Mouse (Mus musculus): ENCODE measurements around the gene Atp6v0a1. TPM values are rescaled to one million over a fixed set of nuclear protein-coding genes. Genes with fewer than 3 reads are reported as not detected.

The Atp6v0a1 gene
- total RNA-seq, 2 experiments from 2014 or later = 457 to 476 TPM

DNA sequence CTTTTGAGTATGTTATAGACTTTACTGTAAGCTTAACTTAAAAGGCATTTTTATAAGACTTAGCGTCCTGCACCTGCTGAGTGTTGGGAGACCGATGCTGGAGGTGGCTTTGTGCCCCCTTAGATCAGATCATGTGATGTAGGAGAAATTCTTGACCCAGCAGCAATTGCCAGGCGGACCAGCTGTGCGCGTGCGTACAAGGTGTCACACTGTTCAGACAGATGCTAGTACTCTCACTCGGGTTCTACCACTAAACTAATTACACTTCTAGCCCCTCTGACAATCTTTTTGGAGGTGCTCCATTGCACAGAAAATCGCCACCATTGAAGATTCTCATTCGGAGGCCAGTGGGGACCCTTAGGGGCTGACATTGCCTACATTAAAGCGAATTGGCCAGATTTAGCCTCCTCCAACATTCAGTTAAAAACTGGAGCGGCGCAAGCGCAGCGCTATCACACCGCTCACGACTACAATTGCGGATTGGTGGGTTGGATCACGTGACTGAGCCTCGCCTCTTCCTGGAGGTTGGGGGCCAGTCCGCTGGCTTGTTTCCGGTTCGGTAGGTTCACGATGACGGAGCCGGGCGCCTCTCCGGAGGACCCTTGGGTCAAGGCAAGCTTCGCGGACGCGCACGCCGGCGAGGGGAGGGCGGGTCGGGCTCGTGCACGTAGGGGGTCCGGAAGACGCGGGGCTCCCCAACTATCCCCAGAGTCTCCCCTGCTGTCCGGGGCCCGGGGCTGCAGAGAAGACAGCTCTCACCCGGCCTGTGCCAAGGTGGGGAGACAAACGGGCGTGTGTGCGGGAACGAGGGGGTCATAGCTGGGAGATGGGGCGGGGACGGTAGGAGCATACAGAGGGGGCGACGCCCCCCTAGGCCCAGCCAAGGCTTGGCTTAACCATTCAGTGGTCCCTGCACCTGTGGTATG is 77.8 kb downstream of the Atp6v0a1 start, which contains the start of gene Mlx:
Gene Mlx, plus strand, starts transcription at position 522 of the 926 bp plus-strand sequence.
- peak within 1 kb of the TSS; percentile 91 for H3K27ac ChIP-seq
- TF ChIP-seq CTCF (conservative IDR thresholded peaks at IDR 0.05) = no peak
- H3K4me3 ChIP-seq = peak within 1 kb of the TSS; percentile 73
- peak; percentile 86 to 93 for DNase-seq (ENCODE audit: low spot score in 2 of 2)

- H3K27ac ChIP-seq = peak overlapping the region; percentile 91
- TF ChIP-seq CTCF (conservative IDR thresholded peaks at IDR 0.05) = no peak
- peak overlapping the region; percentile 73 for H3K4me3 ChIP-seq
- DNase-seq (ENCODE audit: low spot score in 2 of 2) = no peak
Measured at GRCm38 (mm10) chr11:101087682-101088055, 78.4 kb downstream of the Atp6v0a1 start.

DNA sequence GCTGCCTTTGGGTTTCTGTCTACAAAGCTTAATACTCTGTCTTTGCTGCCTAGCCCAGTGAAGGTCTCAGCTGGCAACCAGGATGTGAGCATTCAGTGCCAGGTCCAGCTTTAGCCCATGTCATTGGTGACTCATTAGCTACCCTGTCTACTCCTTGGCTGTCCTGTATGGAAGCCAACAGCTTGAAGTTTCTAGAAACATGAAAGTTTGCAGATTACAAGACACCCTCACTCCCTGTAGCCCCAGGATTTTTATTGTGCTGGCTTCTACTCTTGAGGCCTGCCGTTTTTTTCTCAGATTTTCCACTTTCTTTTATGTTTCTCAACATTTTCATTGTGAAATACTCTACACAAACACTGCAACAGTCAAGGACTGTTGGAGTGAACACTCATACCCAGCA is 80.7 kb downstream of the Atp6v0a1 start:
- Histone ChIP-seq H3K27ac (no peak overlapping the region), H3K4me3 (no peak overlapping the region)
- TF ChIP-seq CTCF (conservative IDR thresholded peaks at IDR 0.05) = no peak

DNA sequence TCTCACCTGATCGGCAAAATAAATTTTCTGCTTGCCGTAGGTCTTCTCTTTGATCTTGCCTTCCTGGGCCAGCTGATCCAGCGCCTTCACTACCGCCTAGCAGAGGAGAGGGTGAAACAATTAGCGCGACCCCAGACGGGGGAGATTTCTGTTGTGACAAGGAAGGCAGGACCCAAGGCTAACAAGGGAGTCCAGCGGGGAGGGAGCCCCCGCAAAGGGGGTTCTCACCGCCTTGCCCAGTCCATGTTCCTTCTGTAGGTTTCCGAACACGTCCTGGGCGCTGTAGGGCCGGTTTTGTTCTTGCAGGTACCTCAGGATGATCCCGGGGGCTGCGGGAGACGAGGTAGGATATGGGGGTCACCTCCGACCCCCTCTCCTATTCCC is 85.7 kb downstream of the Atp6v0a1 start:
- no peak for DNase-seq (ENCODE audit: low spot score in 2 of 2)
- Histone ChIP-seq H3K4me3 (peak overlapping the region; percentile 87), H3K27ac (peak overlapping the region; percentile 98; the same call in 1 of the 2 replicates)
- no peak for TF ChIP-seq CTCF (conservative IDR thresholded peaks at IDR 0.05)

More for the DNA sequence above, 80.7 kb downstream of the Atp6v0a1 start:
- no peak for DNase-seq (ENCODE audit: low spot score in 2 of 2)

DNA sequence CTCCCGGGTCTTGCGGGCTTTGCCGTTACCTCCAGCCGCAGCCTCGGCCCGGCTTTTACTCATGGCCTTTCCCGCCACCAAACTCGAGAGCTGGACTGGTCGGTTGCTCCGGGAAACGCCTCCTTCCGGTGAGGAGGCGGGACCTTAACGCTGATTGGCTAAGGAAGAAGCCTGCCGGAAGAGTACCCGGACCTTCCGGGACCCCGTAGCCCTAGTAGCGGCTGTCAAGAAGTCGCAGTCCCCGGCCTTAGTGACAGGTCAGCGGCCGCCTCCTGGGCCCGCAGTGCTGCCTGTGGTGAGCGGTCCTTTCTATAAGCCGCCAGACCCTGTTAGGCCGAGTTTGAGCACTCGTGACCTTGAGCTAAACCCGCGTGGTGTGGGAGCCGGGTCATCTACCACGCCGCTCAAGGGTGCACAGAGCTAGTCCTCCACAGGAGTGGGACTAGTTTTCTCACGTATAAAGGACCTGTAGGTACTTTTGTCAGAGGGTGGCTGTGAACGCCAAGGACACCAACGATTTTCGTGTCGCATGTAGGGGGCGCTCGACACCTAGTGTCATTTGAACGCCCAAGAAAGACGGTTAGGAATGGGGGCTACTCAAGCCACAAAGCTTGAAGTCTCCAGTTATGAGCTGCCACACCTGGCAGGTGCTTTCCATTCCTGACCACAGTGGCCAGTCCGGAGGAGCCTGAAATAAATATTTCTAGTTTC is 86.2 kb downstream of the Atp6v0a1 start, which contains the start of gene Psmc3ip:
Gene Psmc3ip, minus strand, starts transcription at position 123 of the 711 bp plus-strand sequence.
- TF ChIP-seq CTCF (conservative IDR thresholded peaks at IDR 0.05) = peak; percentile 93
- H3K27ac ChIP-seq = peak within 1 kb of the TSS; percentile 98
- peak within 1 kb of the TSS; percentile 87 for H3K4me3 ChIP-seq
- peak; percentile 94 for DNase-seq (ENCODE audit: low spot score in 2 of 2)

DNA sequence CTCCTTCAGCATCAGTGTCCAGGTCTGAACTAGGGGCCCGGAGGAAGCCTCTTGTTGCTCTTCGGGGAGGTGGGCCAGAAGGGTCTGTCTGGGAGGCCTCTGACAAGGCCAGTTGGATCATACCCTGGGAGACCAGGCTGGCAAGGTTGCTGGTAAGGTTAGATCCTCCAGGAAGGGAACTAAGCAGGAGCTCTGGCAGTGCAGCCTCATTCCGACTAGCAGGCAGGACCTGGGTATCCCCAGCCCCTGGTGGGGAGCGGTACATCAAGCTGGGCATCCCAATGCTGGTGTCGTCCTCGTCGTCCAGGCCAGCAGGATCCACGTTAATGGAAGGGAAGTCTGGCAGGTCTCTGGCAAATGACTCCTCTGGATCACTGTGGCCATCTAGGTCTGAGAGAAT is 89.0 kb downstream of the Atp6v0a1 start:
- no peak for DNase-seq (ENCODE audit: low spot score in 2 of 2)
- TF ChIP-seq CTCF (conservative IDR thresholded peaks at IDR 0.05) = no peak
- Histone ChIP-seq H3K4me3 (no peak overlapping the region), H3K27ac (no peak overlapping the region)

DNA sequence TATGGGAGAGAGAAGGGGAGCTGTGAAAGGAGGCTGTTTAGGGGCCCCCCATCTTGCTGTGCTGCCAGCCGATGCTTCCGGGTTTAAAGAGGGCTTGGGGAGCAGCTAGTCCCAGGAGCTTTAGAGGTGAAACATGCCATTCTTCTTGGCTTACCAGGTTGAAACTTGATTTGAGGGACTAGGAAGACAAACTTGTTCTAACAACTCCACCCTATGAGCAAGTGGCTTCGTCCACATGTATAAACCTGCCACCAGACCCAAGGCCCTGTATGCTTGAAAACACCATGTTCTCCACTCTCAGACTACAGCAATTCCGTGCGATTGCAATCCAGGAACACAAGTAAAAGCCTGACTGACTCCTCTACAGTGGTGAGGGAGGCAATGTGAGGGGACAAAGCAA is 93.8 kb downstream of the Atp6v0a1 start:
- no peak for DNase-seq (ENCODE audit: low spot score in 2 of 2)
- H3K4me3 ChIP-seq = no peak overlapping the region
- TF ChIP-seq CTCF (conservative IDR thresholded peaks at IDR 0.05) = no peak
- no peak overlapping the region for H3K27ac ChIP-seq

- DNase-seq (ENCODE audit: low spot score in 2 of 2) = no peak
- TF ChIP-seq CTCF (conservative IDR thresholded peaks at IDR 0.05) = no peak
- H3K27ac ChIP-seq = peak overlapping the region; percentile 41; the same call in 1 of the 2 replicates
- no peak overlapping the region for H3K4me3 ChIP-seq
Measured at GRCm38 (mm10) chr11:101109351-101109750, 100.1 kb downstream of the Atp6v0a1 start.

GRCm38 (mm10) chr11:101110708-101111107 is 101.5 kb downstream of the Atp6v0a1 start:
- no peak overlapping the region for H3K27ac ChIP-seq
- TF ChIP-seq CTCF (conservative IDR thresholded peaks at IDR 0.05) = no peak
- H3K4me3 ChIP-seq = no peak overlapping the region
- DNase-seq (ENCODE audit: low spot score in 2 of 2) = no peak

- DNase-seq (ENCODE audit: low spot score in 2 of 2) = no peak
- TF ChIP-seq CTCF (conservative IDR thresholded peaks at IDR 0.05) = no peak
- Histone ChIP-seq H3K27ac (no peak overlapping the region), H3K4me3 (no peak overlapping the region)
Measured at GRCm38 (mm10) chr11:101111178-101111577, 101.9 kb downstream of the Atp6v0a1 start.

- no peak overlapping the region for H3K4me3 ChIP-seq
- TF ChIP-seq CTCF (conservative IDR thresholded peaks at IDR 0.05) = no peak
- no peak for DNase-seq (ENCODE audit: low spot score in 2 of 2)
- H3K27ac ChIP-seq = no peak overlapping the region
Measured at GRCm38 (mm10) chr11:101112186-101112585, 102.9 kb downstream of the Atp6v0a1 start.

Small RNAs within 50 kb of the gene (microRNA-seq; reads per million reads assigned to microRNA genes)
- 0.96 to 3.1 reads per million in 2 experiments for gene Mir6928

Other genes starting within 250 kb of the Atp6v0a1 start
- gene Kcnh4, start 249.5 kb upstream of the Atp6v0a1 start, total RNA-seq (2021) = 1 to 10 TPM; 1.8 to 2.8 TPM
- gene Hcrt, start 246.5 kb upstream of the Atp6v0a1 start, total RNA-seq (2021) = not detected
- gene Ghdc, start 238.5 kb upstream of the Atp6v0a1 start, total RNA-seq (2021) = 1 to 10 TPM; 4.3 to 5.2 TPM
- 10 to 100 TPM; 11.6 to 13.8 TPM for gene Stat5b, start 158.7 kb upstream of the Atp6v0a1 start, total RNA-seq (2021)
- gene Stat5a, start 150.1 kb upstream of the Atp6v0a1 start, total RNA-seq (2021) = 1 to 10 TPM; 1.7 to 2.0 TPM
- gene Stat3, start 69.9 kb upstream of the Atp6v0a1 start, total RNA-seq (2021) = 10 to 100 TPM; 39.5 to 42.3 TPM
- gene Cavin1, start 38.6 kb upstream of the Atp6v0a1 start, total RNA-seq (2021) = 10 to 100 TPM; 14.3 to 16.3 TPM
- gene Naglu, start 60.6 kb downstream of the Atp6v0a1 start, total RNA-seq (2021) = 1 to 10 TPM; 8.7 to 9.6 TPM
- gene Hsd17b1, start 69.0 kb downstream of the Atp6v0a1 start, total RNA-seq (2021) = under 1 TPM; 0.71 to 0.92 TPM
- 10 to 100 TPM; 24.9 to 25.8 TPM for gene Coasy, start 73.1 kb downstream of the Atp6v0a1 start, total RNA-seq (2021)
- 10 to 100 TPM; 40.0 to 41.1 TPM for gene Mlx, start 77.8 kb downstream of the Atp6v0a1 start, total RNA-seq (2021)
- gene Psmc3ip, start 86.0 kb downstream of the Atp6v0a1 start, total RNA-seq (2021) = 1 to 10 TPM; 4.4 to 4.7 TPM
- gene Retreg3, start 110.4 kb downstream of the Atp6v0a1 start, total RNA-seq (2021) = 10 to 100 TPM; 55.0 to 56.6 TPM
- 10 to 100 TPM; 41.7 to 42.6 TPM for gene Tubg1, start 110.5 kb downstream of the Atp6v0a1 start, total RNA-seq (2021)
- gene Tubg2, start 146.5 kb downstream of the Atp6v0a1 start, total RNA-seq (2021) = 10 to 100 TPM; 40.2 to 44.5 TPM
- gene Cntnap1, start 161.1 kb downstream of the Atp6v0a1 start, total RNA-seq (2021) = 100 to 1,000 TPM; 169 to 171 TPM
- 10 to 100 TPM; 14.5 to 15.4 TPM for gene Plekhh3, start 161.9 kb downstream of the Atp6v0a1 start, total RNA-seq (2021)
- gene Ccr10, start 166.0 kb downstream of the Atp6v0a1 start, total RNA-seq (2021) = not detected
- 10 to 100 TPM; 73.6 to 81.8 TPM for gene Ezh1, start 217.0 kb downstream of the Atp6v0a1 start, total RNA-seq (2021)
- gene Ramp2, start 236.6 kb downstream of the Atp6v0a1 start, total RNA-seq (2021) = 10 to 100 TPM; 62.2 to 68.0 TPM
- 10 to 100 TPM; 68.8 to 69.4 TPM for gene Vps25, start 244.3 kb downstream of the Atp6v0a1 start, total RNA-seq (2021)

All from layer of hippocampus, adult 2 months (tissue).